Mouse (Mus musculus) ovary, postnatal 10 days (tissue): ENCODE data around the gene Arhgap30.

ENCODE experiments used
- DNase-seq: peaks from one replicate; pipeline ENCODE4 v3.0.0; 2022; ENCODE audit warnings: low spot score

The Arhgap30 gene

GRCm38 (mm10) chr1:171378298-171378697 lies 10.5 kb upstream of the Arhgap30 start:
- no peak for DNase-seq

DNA sequence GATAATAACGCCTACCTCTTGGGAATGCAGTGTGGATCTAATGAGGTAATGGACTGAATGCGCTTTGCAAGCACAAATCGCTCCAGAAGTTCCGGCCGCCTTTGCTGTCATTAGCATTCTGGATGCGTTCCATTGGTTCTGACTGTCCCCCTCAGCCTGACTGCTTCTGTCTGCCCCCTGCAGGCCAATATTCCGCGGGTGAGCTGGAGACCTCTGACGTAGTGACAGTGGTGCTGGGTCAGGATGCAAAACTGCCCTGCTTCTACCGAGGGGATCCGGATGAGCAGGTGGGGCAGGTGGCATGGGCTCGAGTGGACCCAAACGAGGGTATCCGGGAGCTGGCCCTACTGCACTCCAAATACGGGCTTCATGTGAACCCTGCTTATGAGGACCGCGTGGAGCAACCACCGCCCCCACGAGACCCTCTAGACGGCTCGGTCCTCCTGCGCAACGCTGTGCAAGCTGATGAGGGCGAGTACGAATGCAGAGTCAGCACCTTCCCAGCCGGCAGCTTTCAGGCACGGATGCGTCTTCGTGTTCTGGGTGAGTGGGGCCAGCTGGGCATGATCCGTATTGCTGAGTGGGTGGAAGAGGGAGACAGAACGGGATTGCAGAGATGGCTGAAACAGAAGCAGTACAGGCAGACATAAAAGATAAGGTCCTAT lies 8.7 kb upstream of the Arhgap30 start:
- DNase-seq, result peak; percentile 30

- no peak for DNase-seq
These were observed 6.6 kb upstream of the Arhgap30 start for GRCm38 (mm10) chr1:171382096-171382620.

DNA sequence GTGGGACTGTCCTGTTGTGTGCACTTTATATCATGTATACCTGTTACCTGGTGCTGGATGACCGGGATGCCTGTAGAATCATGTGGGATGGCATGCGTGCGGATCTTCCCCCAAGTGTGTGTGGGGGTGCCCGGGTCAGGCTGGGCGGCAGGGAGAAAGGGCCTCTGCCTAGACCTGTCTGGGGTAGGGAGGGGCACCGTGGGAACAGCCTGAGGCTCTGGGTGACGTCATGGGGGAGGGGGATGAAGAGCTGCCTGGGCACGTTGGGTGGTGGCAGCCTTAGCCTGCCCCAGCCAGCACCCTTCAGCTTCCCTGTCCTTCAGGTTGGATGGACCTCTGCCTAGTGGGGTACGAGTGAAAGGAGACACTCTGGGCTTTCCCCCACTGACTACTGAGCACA lies 4.4 kb upstream of the Arhgap30 start:
- DNase-seq, result no peak

GRCm38 (mm10) chr1:171385171-171385570 lies 3.6 kb upstream of the Arhgap30 start:
- DNase-seq, result no peak

GRCm38 (mm10) chr1:171387099-171387498 lies 1.7 kb upstream of the Arhgap30 start:
- no peak for DNase-seq

DNA sequence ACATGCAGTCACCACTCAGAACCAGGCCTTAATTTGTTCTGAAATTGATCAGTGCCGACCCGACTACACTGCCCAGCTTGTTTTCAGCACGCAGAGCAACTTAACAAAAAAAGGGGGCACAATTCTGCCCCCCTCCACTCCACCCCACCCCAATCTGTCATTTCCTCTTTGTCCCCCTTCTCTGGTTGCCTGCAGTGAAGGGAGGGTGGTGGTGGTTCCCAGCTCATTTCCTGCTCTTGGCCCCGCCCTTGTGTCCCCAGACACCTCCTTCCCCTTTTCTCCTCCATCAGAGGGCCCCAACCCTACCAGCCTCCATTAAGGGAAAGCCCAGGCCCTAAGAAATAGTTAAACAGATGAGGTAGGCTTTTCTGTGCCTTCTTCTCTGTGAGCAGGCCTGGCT lies 1.3 kb downstream of the Arhgap30 start:
- no peak for DNase-seq

GRCm38 (mm10) chr1:171401821-171402220 lies 13.1 kb downstream of the Arhgap30 start:
- DNase-seq, result no peak

- no peak for DNase-seq
These were observed 14.2 kb downstream of the Arhgap30 start for GRCm38 (mm10) chr1:171402991-171403390.

DNA sequence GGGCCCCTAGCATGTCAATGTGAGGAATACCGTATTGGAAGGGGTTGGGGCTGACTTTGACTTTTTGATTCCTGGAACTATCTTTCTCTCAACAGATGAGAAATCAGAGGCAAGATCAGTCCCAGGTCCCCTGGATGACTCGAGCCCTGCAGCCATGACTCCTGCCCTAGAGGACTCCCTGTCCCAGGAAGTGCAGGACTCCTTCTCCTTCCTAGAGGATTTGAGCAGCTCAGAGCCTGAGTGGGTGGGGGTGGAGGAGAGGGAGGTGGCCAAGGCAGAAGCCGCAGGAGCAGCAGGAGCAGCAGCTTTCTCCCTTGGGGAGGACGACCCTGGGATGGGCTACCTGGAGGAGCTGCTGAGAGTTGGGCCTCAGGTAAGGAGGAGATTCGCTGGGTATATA lies 18.5 kb downstream of the Arhgap30 start:
- no peak for DNase-seq

GRCm38 (mm10) chr1:171410231-171410630 lies 21.5 kb downstream of the Arhgap30 start:
- DNase-seq, result no peak

DNA sequence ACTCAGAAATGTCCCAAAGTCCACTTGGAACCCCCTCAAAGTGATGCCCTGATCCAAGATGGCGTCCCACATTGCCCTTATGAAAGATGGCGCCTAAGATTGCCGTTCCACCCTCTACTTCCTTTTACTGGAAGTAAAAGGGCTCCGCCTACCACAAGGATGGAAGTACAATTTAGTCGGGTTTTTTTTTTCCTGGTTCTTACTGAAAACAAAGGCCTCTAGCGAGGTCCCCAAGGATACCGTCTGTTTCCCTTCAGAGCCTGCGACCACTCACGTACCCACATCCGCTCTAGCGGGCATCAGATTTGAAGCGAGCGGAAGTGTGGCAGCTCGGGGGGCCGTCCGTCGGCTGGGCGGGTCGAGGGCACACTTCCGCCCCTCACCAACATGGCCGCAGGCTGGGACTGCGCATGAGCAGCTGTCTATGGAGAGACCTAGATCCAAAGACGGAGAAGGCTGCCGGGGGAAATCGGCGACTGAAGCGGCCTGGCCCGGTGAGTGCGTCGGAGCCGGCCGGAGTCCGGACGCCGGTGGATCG lies 22.3 kb downstream of the Arhgap30 start, which contains the start of gene Usf1:
TSS of gene Usf1 (plus strand) at position 367 of the 538 bp plus-strand sequence.
- DNase-seq, result peak; percentile 85

DNA sequence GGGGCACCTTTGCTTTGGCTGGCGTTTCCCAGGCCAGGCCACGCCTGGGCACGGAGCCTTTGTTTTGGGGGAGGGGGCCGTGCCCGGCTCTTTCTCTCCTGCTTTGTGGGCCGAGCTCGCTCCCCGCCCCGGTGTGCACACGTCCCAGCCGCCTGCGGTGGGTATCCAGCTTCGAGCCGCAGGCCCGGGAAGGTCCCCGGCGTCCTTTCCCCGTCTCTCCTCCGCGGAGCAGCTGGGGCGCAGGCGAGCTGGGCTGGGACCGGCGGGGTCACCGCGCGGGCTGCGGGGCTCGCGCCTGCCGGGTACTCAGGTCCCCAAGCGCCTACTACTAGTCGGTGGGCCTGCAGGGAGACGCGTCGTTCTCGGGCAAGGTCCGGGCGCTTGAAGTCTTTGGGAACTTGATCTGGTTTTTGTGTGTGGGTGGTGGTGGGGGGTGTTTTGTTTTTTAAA lies 22.8 kb downstream of the Arhgap30 start:
- DNase-seq, result no peak

DNA sequence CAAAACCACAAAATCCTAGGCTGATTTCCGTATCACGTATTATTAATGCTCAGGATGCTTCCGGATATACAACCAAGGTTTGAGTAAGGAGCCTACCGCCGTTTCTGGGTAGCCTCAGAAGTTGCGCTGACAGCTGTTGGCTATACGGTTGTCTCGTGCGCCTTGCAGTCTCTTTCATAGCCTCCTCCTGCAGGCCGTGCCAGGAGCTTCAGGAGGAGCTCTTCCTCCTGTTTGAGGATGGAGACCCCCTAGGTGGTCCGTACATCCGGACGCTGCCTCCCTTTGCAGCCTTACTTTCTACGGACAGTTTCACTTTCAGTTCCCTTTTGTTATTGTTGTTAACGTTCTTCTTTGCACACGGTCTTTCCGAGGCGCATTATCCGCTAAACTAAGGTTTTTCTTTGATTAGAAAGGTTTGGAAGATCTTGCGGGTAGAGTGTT lies 23.3 kb downstream of the Arhgap30 start:
- no peak for DNase-seq

- no peak for DNase-seq
These were observed 23.7 kb downstream of the Arhgap30 start for GRCm38 (mm10) chr1:171412446-171412845.

DNA sequence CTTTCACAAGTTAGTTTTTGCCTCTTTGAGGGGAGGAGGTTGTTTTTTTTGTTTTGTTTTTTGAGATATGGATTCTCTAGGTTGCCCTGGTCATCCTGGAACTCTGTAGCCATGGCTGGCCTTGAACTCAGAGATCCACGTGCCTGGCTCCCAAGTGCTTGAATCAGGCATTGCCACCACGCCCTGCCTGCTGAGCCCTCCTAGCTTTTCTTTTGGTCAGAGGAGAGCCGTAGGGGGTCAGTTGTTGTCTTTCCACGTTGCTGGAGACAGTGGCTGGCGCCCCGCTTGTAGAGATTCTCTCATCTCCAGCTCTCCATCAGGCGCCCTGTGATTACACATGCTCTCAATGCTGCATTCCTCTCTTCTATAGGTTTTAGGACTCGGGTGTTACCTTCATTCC lies 24.9 kb downstream of the Arhgap30 start:
- no peak for DNase-seq

DNA sequence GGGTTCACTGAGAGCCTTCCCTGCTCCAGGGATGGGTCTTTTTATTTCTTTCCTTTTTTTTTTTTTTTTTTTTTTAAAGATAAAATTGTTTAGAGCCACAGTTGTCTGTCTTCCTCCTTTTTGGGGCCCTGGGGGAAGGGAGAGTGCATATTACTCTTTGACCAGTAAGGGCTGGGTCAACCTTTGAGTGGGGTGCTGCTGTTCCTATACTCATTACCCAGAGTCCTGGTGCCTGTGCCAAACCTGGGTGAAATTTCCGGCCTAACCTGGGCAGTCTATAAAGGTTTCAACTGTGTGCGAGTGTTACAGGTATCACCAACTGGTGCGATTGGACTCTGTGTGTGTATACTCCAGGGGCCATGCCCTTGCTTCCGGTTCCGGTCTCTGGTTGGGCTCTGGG lies 29.9 kb downstream of the Arhgap30 start, which contains the start of gene Tstd1:
TSS of gene Tstd1 (plus strand) at position 213 of the 400 bp plus-strand sequence.
- no peak for DNase-seq

DNA sequence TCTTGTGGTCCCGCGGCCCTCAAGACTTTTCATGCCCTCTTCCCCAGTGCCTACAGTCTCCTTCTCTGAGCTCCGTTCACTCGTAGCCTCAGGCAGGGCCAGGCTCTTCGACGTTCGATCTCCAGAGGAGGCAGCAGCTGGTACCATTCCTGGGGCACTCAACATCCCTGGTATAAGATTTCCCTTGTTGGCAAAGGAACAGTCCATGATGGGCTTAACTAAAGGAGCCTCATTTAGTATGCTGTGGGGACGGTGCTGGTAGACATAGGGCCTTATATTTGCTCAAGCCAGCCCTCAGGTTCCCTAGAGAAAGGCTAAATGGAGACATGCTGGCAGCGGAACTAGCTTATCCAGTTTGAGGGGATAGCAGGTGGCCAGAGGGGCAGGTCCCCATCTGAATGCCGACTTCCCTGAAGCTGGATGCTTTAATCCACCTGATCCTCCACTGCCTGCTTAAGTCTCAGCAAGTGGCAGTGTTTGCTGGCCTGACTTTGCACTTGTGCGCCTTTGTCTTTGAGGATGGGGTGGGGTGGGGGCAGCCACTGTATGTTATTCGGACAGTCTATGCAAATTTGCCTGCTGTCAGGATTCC lies 30.6 kb downstream of the Arhgap30 start:
- no peak for DNase-seq

DNA sequence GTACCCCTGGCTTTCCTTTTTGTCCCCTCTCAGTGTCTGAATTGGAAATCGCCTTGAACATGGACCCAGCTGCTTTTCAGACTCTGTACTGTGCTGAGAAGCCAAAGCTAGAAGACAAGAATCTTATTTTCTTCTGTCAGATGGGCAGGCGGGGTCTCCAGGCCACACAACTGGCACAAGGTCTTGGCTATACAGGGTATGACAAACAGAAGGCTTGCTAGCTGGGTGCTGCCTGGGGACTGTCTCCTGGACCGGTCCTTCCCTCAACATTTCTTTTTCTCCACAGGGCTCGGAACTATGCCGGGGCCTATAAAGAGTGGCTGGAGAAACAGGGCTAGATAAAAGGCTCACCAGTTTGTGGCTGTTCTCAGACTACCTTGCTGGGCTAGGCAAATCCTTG lies 31.2 kb downstream of the Arhgap30 start:
- no peak for DNase-seq

- DNase-seq, result no peak
These were observed 33.8 kb downstream of the Arhgap30 start for GRCm38 (mm10) chr1:171422504-171423095.

DNA sequence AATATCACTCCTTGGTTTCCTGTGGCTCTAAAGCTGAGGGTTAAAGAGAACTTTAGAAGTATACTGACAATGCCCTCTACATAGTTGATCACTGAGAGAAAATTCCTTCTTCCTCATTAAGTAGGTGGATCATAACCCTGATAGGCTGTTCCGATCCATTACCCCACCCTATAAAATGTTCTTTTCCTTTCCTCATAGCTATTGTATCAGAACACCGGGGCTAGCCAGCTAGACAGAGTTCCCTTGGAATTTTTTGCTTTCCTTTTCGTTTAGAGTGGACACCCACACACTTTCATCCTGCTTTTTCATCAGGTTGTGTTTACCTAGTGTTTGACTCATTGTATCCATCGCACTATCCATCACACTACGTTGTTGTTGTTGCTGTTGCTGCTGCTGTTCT lies 35.9 kb downstream of the Arhgap30 start:
- DNase-seq, result no peak

GRCm38 (mm10) chr1:171425126-171425525 lies 36.4 kb downstream of the Arhgap30 start:
- DNase-seq, result no peak

DNA sequence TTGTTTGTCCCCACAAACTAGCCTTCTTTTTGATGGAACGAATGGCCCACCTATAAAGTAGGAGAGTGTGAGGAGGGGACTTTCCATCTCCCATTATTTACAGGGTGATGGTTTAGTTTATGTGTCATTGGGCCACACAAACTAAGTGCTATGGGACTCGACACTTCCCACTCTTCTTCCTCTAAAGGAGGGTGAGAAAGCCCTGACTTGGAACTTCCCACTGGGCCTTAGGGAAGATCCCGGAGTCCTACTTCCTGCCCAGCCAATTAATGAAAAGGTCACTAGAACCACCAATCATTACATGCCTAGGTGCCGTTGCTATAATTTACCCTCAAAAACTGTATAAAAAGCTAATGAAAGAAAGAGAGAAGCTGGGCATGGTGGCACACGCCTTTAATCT lies 43.4 kb downstream of the Arhgap30 start:
- DNase-seq, result no peak
